Mouse (Mus musculus) liver, postnatal 0 days (tissue): Measurements from ENCODE around the gene Ppp1r35. TPM values are rescaled to one million over a fixed set of nuclear protein-coding genes. Genes with fewer than 3 reads are reported as not detected.

Source experiments
- ATAC-seq: fragments of 200-750 bp; cut with Nextera tagmentation; 2 replicates; pipeline ENCODE4 v1.8.0; 2017; ENCODE audit warnings: mild to moderate bottlenecking, moderate library complexity
- DNase-seq: peaks from one replicate; pipeline ENCODE4 v3.0.0-alpha.2; 2016
- H3K27ac ChIP-seq: fragments of 300-500 bp; sonication (generic); 2 replicates; pipeline ENCODE4 v1.5.1; 2014; ENCODE audit warnings: antibody characterized with exemption, moderate library complexity, mild to moderate bottlenecking, low read depth
- H3K27me3 ChIP-seq: fragments of 300-500 bp; sonication (generic); 2 replicates; pipeline ENCODE4 v1.6.1; 2014; ENCODE audit warnings: low read length, control low read depth, mixed read lengths; ENCODE audit not compliant: insufficient read depth
- H3K36me3 ChIP-seq: fragments of 300-500 bp; sonication (generic); replicated peaks from 2 replicates; pipeline ENCODE4 v1.6.1; 2014; ENCODE audit warnings: mild to moderate bottlenecking, control low read depth, low read length, moderate library complexity, mixed read lengths; ENCODE audit not compliant: insufficient read depth
- H3K4me1 ChIP-seq: fragments of 300-500 bp; sonication (generic); 2 replicates; pipeline ENCODE4 v1.6.1; 2014; ENCODE audit warnings: antibody characterized with exemption, mild to moderate bottlenecking, control low read depth; ENCODE audit not compliant: insufficient read depth
- H3K4me2 ChIP-seq: fragments of 300-500 bp; sonication (generic); 2 replicates; pipeline ENCODE4 v1.6.1; 2014; ENCODE audit warnings: low read depth, mild to moderate bottlenecking, low read length, moderate library complexity, mixed read lengths
- H3K4me3 ChIP-seq: fragments of 300-500 bp; sonication (generic); 2 replicates; pipeline ENCODE4 v1.5.1; 2014; ENCODE audit warnings: low read depth, low read length
- H3K9ac ChIP-seq: fragments of 300-500 bp; sonication (generic); replicated peaks from 2 replicates; pipeline ENCODE4 v1.6.1; 2014; ENCODE audit warnings: mild to moderate bottlenecking, moderate library complexity
- H3K9me3 ChIP-seq: fragments of 300-500 bp; sonication (generic); 2 replicates; pipeline ENCODE4 v1.6.1; 2016; ENCODE audit warnings: mild to moderate bottlenecking, control low read depth, low read length, mixed read lengths
- CTCF ChIP-seq: sonication (generic); IDR thresholded peaks from 2 replicates; pipeline ENCODE4 v1.5.1; 2016; ENCODE audit warnings: antibody characterized with exemption, low read depth
- EP300 ChIP-seq: IDR thresholded peaks from 2 replicates; pipeline ENCODE4 v1.6.1; 2016; ENCODE audit warnings: antibody characterized with exemption, low read depth, mild to moderate bottlenecking
- WGBS: fragments of 180-500 bp; shearing (Covaris S2); extraction: QIAGEN DNeasy Blood & Tissue Kit; methylation state at CpG from one replicate; pipeline ENCODE4 v1.1.7; 2014; ENCODE audit not compliant: insufficient replicate concordance; 5-methylcytosine and 5-hydroxymethylcytosine counted together
- polyA plus RNA-seq: library from polyadenylated mRNA; unstranded; fragments of >200 nt; fragmentation: Nextera tagmentation; extraction: Ambion mirVana; gene quantifications from 2 replicates; pipeline ENCODE4 v1.2.1, GENCODE M21; 2015

Ppp1r35 gene
- polyA plus RNA-seq, 1 experiment from 2014 or later, result 13.4 TPM

- Histone ChIP-seq H3K27ac (no peak overlapping the region), H3K4me1 (no peaks in the 10 kb centered on the region; the same call in none of the 2 replicates), H3K27me3 (no peaks in the 10 kb centered on the region), H3K9me3 (no peaks in the 10 kb centered on the region), H3K4me3 (no peak overlapping the region), H3K9ac (no peak overlapping the region), H3K4me2 (no peak overlapping the region), H3K36me3 (no peaks in the 10 kb centered on the region)
- WGBS, result 34% methylated on average over 7 of the region's 7 CpGs
- TF ChIP-seq CTCF (no peak), EP300 (no peak)
- no peak for DNase-seq
- no peak for ATAC-seq
These were observed 47.8 kb downstream of the Ppp1r35 start for GRCm38 (mm10) chr5:137826421-137826820.

GRCm38 (mm10) chr5:137828694-137829093 is 50.0 kb downstream of the Ppp1r35 start:
- TF ChIP-seq CTCF (no peak), EP300 (no peak)
- H3K36me3 ChIP-seq, result no peaks in the 10 kb centered on the region
- DNase-seq (peak; percentile 31), ATAC-seq (peak; percentile 64)
- no peak overlapping the region for H3K9ac ChIP-seq
- peak overlapping the region; percentile 48 for H3K27ac ChIP-seq
- H3K9me3 ChIP-seq, result no peaks in the 10 kb centered on the region
- H3K27me3 ChIP-seq, result no peaks in the 10 kb centered on the region
- H3K4me2 ChIP-seq, result no peak overlapping the region
- WGBS, result 60% methylated on average over 6 of the region's 6 CpGs
- no peaks in the 10 kb centered on the region; the same call in none of the 2 replicates for H3K4me1 ChIP-seq
- H3K4me3 ChIP-seq, result no peak overlapping the region

Other genes with a start within 250 kb of the Ppp1r35 start
- gene Epo, start 245.6 kb upstream of the Ppp1r35 start, polyA plus RNA-seq, result 0.13 and 0.26 TPM in 2 replicates
- 165 and 177 TPM in 2 replicates for gene Gnb2, start 245.3 kb upstream of the Ppp1r35 start, polyA plus RNA-seq
- not detected in 2 replicates for gene Actl6b, start 225.3 kb upstream of the Ppp1r35 start, polyA plus RNA-seq
- 148 and 157 TPM in 2 replicates for gene Tfr2, start 209.0 kb upstream of the Ppp1r35 start, polyA plus RNA-seq
- gene Mospd3, start 177.8 kb upstream of the Ppp1r35 start, polyA plus RNA-seq, result 26.2 and 28.3 TPM in 2 replicates
- 12.9 and 14.7 TPM in 2 replicates for gene Pcolce, start 165.1 kb upstream of the Ppp1r35 start, polyA plus RNA-seq
- not detected in 2 replicates for gene Fbxo24, start 149.8 kb upstream of the Ppp1r35 start, polyA plus RNA-seq
- gene Lrch4, start 149.7 kb upstream of the Ppp1r35 start, polyA plus RNA-seq, result 24.1 and 24.3 TPM in 2 replicates
- gene Gm20605, start 149.7 kb upstream of the Ppp1r35 start, polyA plus RNA-seq, result 2.4 and 2.6 TPM in 2 replicates
- gene Sap25, start 137.5 kb upstream of the Ppp1r35 start, polyA plus RNA-seq, result 3.4 and 4.0 TPM in 2 replicates
- 0.11 TPM in 1 of 2 replicates, not detected in the other for gene Irs3, start 133.1 kb upstream of the Ppp1r35 start, polyA plus RNA-seq
- 29.5 and 34.1 TPM in 2 replicates for gene Agfg2, start 94.1 kb upstream of the Ppp1r35 start, polyA plus RNA-seq
- 0.11 and 0.18 TPM in 2 replicates for gene Nyap1, start 37.2 kb upstream of the Ppp1r35 start, polyA plus RNA-seq
- 65.3 and 65.9 TPM in 2 replicates for gene Tsc22d4, start 33.1 kb upstream of the Ppp1r35 start, polyA plus RNA-seq
- gene Mepce, start 8.8 kb downstream of the Ppp1r35 start, polyA plus RNA-seq, result 4.7 and 5.0 TPM in 2 replicates
- 1.5 and 1.9 TPM in 2 replicates for gene Zcwpw1, start 8.9 kb downstream of the Ppp1r35 start, polyA plus RNA-seq
- gene Pilra, start 57.4 kb downstream of the Ppp1r35 start, polyA plus RNA-seq, result 8.7 and 12.1 TPM in 2 replicates
- gene Pilrb1, start 79.3 kb downstream of the Ppp1r35 start, polyA plus RNA-seq, result 11.7 and 11.9 TPM in 2 replicates
- gene Pilrb2, start 93.0 kb downstream of the Ppp1r35 start, polyA plus RNA-seq, result 11.6 and 13.2 TPM in 2 replicates
- 81.3 and 89.1 TPM in 2 replicates for gene Cyp3a13, start 142.8 kb downstream of the Ppp1r35 start, polyA plus RNA-seq
- gene Gjc3, start 184.2 kb downstream of the Ppp1r35 start, polyA plus RNA-seq, result 0.22 and 0.26 TPM in 2 replicates
- gene Azgp1, start 202.7 kb downstream of the Ppp1r35 start, polyA plus RNA-seq, result 745 and 764 TPM in 2 replicates
- gene Smok3a, start 242.4 kb downstream of the Ppp1r35 start, polyA plus RNA-seq, result not detected in 2 replicates
- not detected in 2 replicates for gene Smok3b, start 242.6 kb downstream of the Ppp1r35 start, polyA plus RNA-seq